Mouse (Mus musculus) retina, embryonic 14.5 days (tissue): Measurements from ENCODE around the gene Gm49393.
"Not testable (repeated sequence)": the region's sequence is repeated elsewhere in the genome, so short reads cannot be mapped to it uniquely, and the experiment has no call there.

Experiments
- DNase-seq: peaks from one replicate; pipeline ENCODE4 v3.0.0-alpha.2; 2015; ENCODE audit warnings: low spot score

Gm49393 gene

GRCm38 (mm10) chr13:60935490-60935889 is at the start of gene Gm49393:
Gm49393 (minus strand) TSS chr13:60935590.
- DNase-seq = not testable (repeated sequence)

GRCm38 (mm10) chr13:60972319-60972718 is 36.9 kb upstream of the Gm49393 start:
- not testable (repeated sequence) for DNase-seq

- not testable (repeated sequence) for DNase-seq
Observed at GRCm38 (mm10) chr13:60963985-60964384, 28.6 kb upstream of the Gm49393 start.

GRCm38 (mm10) chr13:60961706-60962105 is 26.3 kb upstream of the Gm49393 start:
- no peak for DNase-seq

- DNase-seq = not testable (repeated sequence)
Observed at GRCm38 (mm10) chr13:60941884-60942283, 6.5 kb upstream of the Gm49393 start, which contains the start of gene Tpbpa. Tpbpa (minus strand) TSS chr13:60941984.

- no peak for DNase-seq
Observed at GRCm38 (mm10) chr13:60936500-60936901, 1.1 kb upstream of the Gm49393 start, which contains the start of the genes Gm49391 and Ctla2a. Gm49391 (minus strand) TSS chr13:60936571. Ctla2a (minus strand) TSS chr13:60936625.

- not testable (repeated sequence) for DNase-seq
Observed at GRCm38 (mm10) chr13:60904780-60905179, 30.6 kb downstream of the Gm49393 start, which contains the start of gene Tpbpb. Tpbpb (minus strand) TSS chr13:60904880.

- no peak for DNase-seq
Observed at GRCm38 (mm10) chr13:60897328-60897727, 38.1 kb downstream of the Gm49393 start, which contains the start of gene Ctla2b. Ctla2b (minus strand) TSS chr13:60897447.

GRCm38 (mm10) chr13:60896794-60897193 is 38.6 kb downstream of the Gm49393 start, which contains the start of gene Gm49392:
Gm49392 (minus strand) TSS chr13:60896894.
- not testable (repeated sequence) for DNase-seq

- no peak for DNase-seq
Observed at GRCm38 (mm10) chr13:60895406-60896160, 39.8 kb downstream of the Gm49393 start.

GRCm38 (mm10) chr13:60892301-60892700 is 43.1 kb downstream of the Gm49393 start:
- no peak for DNase-seq

- DNase-seq = no peak
Observed at GRCm38 (mm10) chr13:60864281-60864680, 71.1 kb downstream of the Gm49393 start, which contains the start of gene 4930486L24Rik. 4930486L24Rik (minus strand) TSS chr13:60864475.

GRCm38 (mm10) chr13:60848241-60849120 is 86.9 kb downstream of the Gm49393 start:
- DNase-seq = no peak

GRCm38 (mm10) chr13:60843153-60843552 is 92.2 kb downstream of the Gm49393 start:
- no peak for DNase-seq

GRCm38 (mm10) chr13:60842703-60843102 is 92.7 kb downstream of the Gm49393 start:
- DNase-seq = no peak

- no peak for DNase-seq
Observed at GRCm38 (mm10) chr13:60839353-60839902, 96.0 kb downstream of the Gm49393 start.

- no peak for DNase-seq
Observed at GRCm38 (mm10) chr13:60826052-60826451, 109.3 kb downstream of the Gm49393 start.

GRCm38 (mm10) chr13:60820486-60821175 is 114.8 kb downstream of the Gm49393 start:
- no peak for DNase-seq

- peak; percentile 78 for DNase-seq
Observed at GRCm38 (mm10) chr13:60819469-60819868, 115.9 kb downstream of the Gm49393 start.

GRCm38 (mm10) chr13:60813722-60814121 is 121.7 kb downstream of the Gm49393 start:
- DNase-seq = no peak

GRCm38 (mm10) chr13:60812768-60813167 is 122.6 kb downstream of the Gm49393 start:
- DNase-seq = no peak
